Mouse (Mus musculus) intestine, postnatal 0 days (tissue): ENCODE data around the gene Celf2. TPM values are rescaled to one million over a fixed set of nuclear protein-coding genes. Genes with fewer than 3 reads are reported as not detected.
"Not testable (repeated sequence)": the region's sequence is repeated elsewhere in the genome, so short reads cannot be mapped to it uniquely, and the experiment has no call there.

Source experiments
- ATAC-seq: fragments of 200-750 bp; cut with Nextera tagmentation; 2 replicates; pipeline ENCODE4 v1.8.0; 2017; ENCODE audit warnings: mild to moderate bottlenecking, moderate TSS enrichment, moderate library complexity
- H3K27ac ChIP-seq: fragments of 300-500 bp; sonication (generic); 2 replicates; pipeline ENCODE4 v1.5.1; 2014; ENCODE audit warnings: mild to moderate bottlenecking, low read depth, low read length, moderate library complexity
- H3K27me3 ChIP-seq: fragments of 300-500 bp; sonication (generic); replicated peaks from 2 replicates; pipeline ENCODE4 v1.6.1; 2014; ENCODE audit warnings: low read length, mixed read lengths; ENCODE audit not compliant: control insufficient read depth, insufficient read depth
- H3K36me3 ChIP-seq: fragments of 300-500 bp; sonication (generic); 2 replicates; pipeline ENCODE4 v1.6.1; 2014; ENCODE audit warnings: mild to moderate bottlenecking, moderate library complexity; ENCODE audit not compliant: control insufficient read depth, insufficient read depth
- H3K4me1 ChIP-seq: fragments of 300-500 bp; sonication (generic); replicated peaks from 2 replicates; pipeline ENCODE4 v1.6.1; 2014; ENCODE audit warnings: antibody characterized with exemption, low read length, mixed read lengths; ENCODE audit not compliant: control insufficient read depth, insufficient read depth
- H3K4me2 ChIP-seq: fragments of 300-500 bp; sonication (generic); replicated peaks from 2 replicates; pipeline ENCODE4 v1.6.1; 2014; ENCODE audit warnings: low read depth, mild to moderate bottlenecking, moderate library complexity
- H3K4me3 ChIP-seq: fragments of 300-500 bp; sonication (generic); 2 replicates; pipeline ENCODE4 v1.5.1; 2014; ENCODE audit warnings: low read depth, low read length
- H3K9ac ChIP-seq: fragments of 300-500 bp; sonication (generic); 2 replicates; pipeline ENCODE4 v1.6.1; 2014; ENCODE audit warnings: mild to moderate bottlenecking, low read depth, low read length
- H3K9me3 ChIP-seq: fragments of 300-500 bp; sonication (generic); 2 replicates; pipeline ENCODE4 v1.6.1; 2016; ENCODE audit warnings: mixed run types; ENCODE audit not compliant: control insufficient read depth
- CTCF ChIP-seq: sonication (generic); IDR thresholded peaks from 2 replicates; pipeline ENCODE4 v1.5.1; 2016; ENCODE audit warnings: low read depth, mild to moderate bottlenecking, control low read depth, antibody characterized with exemption, moderate library complexity
- WGBS: fragments of 180-500 bp; shearing (Covaris S2); extraction: QIAGEN DNeasy Blood & Tissue Kit; methylation state at CpG from one replicate; pipeline ENCODE4 v1.1.7; 2014; 5-methylcytosine and 5-hydroxymethylcytosine counted together
- polyA plus RNA-seq: library from polyadenylated mRNA; unstranded; fragments of >200 nt; fragmentation: Nextera tagmentation; extraction: Ambion mirVana; gene quantifications from 2 replicates; pipeline ENCODE4 v1.2.1, GENCODE M21; 2015

The Celf2 gene
- polyA plus RNA-seq, result 16.8 and 18.3 TPM in 2 replicates

DNA sequence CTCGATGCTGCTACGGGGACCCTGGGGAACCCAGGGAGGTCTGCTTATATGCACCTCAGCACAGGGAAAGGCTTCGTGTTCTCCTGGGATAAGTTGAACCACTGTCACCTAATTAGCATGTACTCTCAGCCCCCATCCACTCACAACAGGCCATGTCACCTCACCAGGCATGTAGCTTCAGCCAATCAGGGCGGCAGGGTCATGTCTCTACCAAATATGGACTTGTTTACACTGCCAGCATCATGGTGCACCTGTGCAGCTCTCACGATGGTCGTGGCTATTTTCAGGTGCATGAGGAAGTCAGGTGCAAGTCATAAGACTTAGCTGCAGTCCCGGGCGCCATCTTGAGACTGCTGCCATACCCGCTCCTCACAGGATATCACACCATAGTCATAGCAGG, at the start of gene Celf2:
Gene Celf2 (minus strand): TSS at position 101 of the 400 bp plus-strand sequence.
- not testable (repeated sequence) for H3K9me3 ChIP-seq, H3K36me3 ChIP-seq, H3K9ac ChIP-seq, H3K4me2 ChIP-seq, H3K27ac ChIP-seq, H3K4me1 ChIP-seq, H3K27me3 ChIP-seq, ATAC-seq, H3K4me3 ChIP-seq
- WGBS, result 84% methylated on average over 9 of the region's 9 CpGs

DNA sequence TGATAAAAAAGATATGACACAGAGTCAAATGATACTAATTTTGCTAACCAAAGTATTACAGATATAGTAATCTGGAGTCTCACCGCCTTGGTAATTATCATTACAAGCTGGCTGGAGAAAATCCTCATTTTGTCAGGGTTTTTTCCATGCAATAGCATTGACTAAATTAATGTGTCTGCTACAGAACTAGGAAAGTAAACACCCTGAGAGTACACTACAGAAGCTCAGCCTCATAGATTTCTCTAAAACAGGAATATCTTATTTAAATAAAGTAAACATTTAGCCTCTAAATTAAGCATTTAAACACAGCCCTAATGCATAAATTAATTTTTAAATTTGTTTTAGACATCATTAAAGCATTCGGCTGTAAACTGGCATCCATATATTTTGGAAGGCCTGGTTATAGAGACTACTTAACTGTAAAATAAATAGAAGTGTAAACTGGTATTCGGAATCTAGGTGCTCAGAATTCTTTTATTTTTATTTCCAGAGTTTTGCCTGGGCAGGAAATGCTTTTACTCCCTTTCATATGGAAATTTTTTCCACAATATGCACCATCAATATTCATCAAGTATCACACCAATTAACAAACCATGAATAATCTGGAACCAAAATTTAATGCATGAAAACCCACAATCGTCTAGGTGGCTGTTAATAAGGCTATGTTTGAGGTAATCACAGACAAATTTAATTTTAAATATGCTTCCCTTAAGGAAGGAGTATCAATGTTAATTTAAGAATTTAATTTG, 46.0 kb upstream of the Celf2 start:
- WGBS, result 80% methylated on average over 4 of the region's 4 CpGs
- Histone ChIP-seq H3K27me3 (no peaks in the 10 kb centered on the region), H3K4me1 (no peaks in the 10 kb centered on the region), H3K27ac (no peak overlapping the region), H3K4me2 (no peak overlapping the region), H3K4me3 (no peak overlapping the region), H3K9ac (no peak overlapping the region), H3K36me3 (no peaks in the 10 kb centered on the region), H3K9me3 (no peaks in the 10 kb centered on the region)
- ATAC-seq, result no peak
- TF ChIP-seq CTCF, result no peak

DNA sequence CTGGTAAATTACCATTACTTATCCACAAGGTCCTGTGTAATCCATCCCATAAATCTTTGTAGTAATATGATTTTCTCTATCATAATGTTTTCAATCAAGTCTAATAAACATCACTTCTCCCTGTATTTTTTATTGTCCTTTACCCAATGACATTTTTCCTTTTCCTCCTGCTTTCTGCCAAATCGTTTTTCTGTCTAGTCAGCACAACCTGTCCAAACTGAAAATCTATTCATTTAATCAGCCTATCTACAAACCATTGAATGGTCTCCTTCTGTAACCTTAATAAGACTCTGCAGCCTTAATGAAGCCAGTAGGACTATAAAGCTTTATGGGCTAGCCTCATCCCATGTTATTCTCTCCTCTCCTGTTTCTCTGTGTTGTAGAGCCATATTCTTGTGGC, 45.2 kb upstream of the Celf2 start:
- no peak for TF ChIP-seq CTCF
- H3K27ac ChIP-seq, result no peak overlapping the region
- H3K9me3 ChIP-seq, result no peaks in the 10 kb centered on the region
- H3K4me3 ChIP-seq, result no peak overlapping the region
- H3K4me1 ChIP-seq, result no peaks in the 10 kb centered on the region
- 55% methylated on average over 1 of the region's 1 CpGs for WGBS
- H3K9ac ChIP-seq, result no peak overlapping the region
- ATAC-seq, result no peak
- H3K4me2 ChIP-seq, result no peak overlapping the region
- no peaks in the 10 kb centered on the region for H3K27me3 ChIP-seq
- H3K36me3 ChIP-seq, result no peaks in the 10 kb centered on the region

DNA sequence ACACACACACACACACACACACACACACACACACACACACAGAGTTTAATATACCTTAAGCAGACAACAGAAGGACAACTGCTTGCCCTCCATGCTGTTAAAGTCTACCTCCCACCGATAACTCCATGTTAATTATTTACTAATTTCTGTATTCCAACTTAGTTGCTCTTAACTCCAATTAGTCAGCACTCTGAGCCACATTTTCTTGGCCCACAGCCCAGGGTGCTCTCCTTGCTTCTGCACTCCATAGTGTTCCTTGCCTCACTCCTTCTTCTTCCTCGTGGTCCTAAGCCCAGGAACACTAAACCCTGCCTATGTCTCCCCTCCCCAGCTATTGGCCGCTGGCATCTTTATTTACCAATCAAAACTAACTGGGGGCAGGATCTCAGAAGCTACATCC, 43.5 kb upstream of the Celf2 start:
- Histone ChIP-seq H3K36me3 (no peaks in the 10 kb centered on the region), H3K27me3 (no peaks in the 10 kb centered on the region), H3K4me1 (no peaks in the 10 kb centered on the region), H3K4me2 (no peak overlapping the region), H3K9ac (no peak overlapping the region), H3K9me3 (no peaks in the 10 kb centered on the region), H3K4me3 (no peak overlapping the region), H3K27ac (no peak overlapping the region)
- WGBS, result 52% methylated on average over 3 of the region's 3 CpGs
- no peak for TF ChIP-seq CTCF
- no peak for ATAC-seq

DNA sequence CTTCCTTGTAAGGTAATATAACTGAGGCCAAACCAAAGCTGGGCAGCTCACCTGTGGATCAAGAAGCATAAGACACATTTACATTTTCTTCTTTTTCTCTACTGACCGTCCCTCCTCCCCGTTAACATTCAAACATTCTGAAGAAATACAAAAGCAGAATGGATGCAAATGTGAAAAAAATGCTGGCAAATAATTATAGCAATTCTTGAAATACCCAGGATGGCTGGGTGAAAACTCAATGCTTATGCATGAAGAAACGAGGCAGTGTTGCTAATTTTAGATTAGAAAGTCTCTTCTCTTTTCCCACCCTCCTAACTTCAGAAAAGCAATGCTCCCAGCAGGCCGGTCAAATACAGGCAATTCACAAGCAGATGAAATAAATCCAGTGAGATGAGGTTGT, 39.5 kb upstream of the Celf2 start:
- Histone ChIP-seq H3K9me3 (no peaks in the 10 kb centered on the region), H3K27me3 (no peaks in the 10 kb centered on the region), H3K36me3 (no peaks in the 10 kb centered on the region), H3K4me3 (no peak overlapping the region), H3K4me2 (no peak overlapping the region), H3K4me1 (no peaks in the 10 kb centered on the region), H3K9ac (no peak overlapping the region), H3K27ac (no peak overlapping the region)
- 70% methylated on average over 4 of the region's 4 CpGs for WGBS
- TF ChIP-seq CTCF, result no peak
- ATAC-seq, result no peak

DNA sequence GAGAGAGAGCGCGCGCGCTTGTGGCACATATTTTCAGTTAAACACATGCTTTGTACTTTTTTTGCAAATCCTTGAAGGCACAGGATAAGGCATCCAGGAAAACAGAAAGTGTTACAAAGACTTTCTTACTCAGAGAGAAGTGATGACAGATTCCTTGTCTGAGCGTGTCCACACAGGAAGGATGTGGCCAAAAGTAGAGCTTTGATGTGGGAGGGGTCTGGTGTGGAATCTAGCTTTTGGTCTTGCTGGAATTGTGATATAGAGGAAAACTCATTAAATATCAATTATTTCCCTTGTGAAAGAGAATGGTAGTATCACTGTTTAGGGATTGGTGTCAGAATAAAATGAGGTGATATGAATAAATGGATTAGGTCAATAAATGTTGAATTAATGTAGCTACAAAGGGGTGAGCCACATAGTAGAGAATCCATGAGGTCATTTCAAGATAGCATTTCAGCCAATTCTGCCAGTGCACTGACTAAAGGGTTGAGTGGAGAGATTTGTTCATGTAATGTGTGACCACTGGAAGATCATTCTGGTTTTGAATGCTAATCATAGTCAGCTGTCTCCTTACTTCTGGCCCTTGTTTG, 25.3 kb upstream of the Celf2 start:
- no peak overlapping the region for H3K27ac ChIP-seq
- no peak overlapping the region for H3K9ac ChIP-seq
- H3K4me2 ChIP-seq, result no peak overlapping the region
- H3K4me1 ChIP-seq, result no peaks in the 10 kb centered on the region
- no peak for ATAC-seq
- no peaks in the 10 kb centered on the region for H3K9me3 ChIP-seq
- H3K27me3 ChIP-seq, result no peaks in the 10 kb centered on the region
- no peak for TF ChIP-seq CTCF
- no peaks in the 10 kb centered on the region for H3K36me3 ChIP-seq
- H3K4me3 ChIP-seq, result no peak overlapping the region
- 95% methylated on average over 5 of the region's 5 CpGs for WGBS
